Mouse (Mus musculus): ENCODE results near the gene Nox1.
A peak's percentile ranks its signal among the peaks of the same experiment; 100 is the strongest.
"Not testable (repeated sequence)": the region's sequence is repeated elsewhere in the genome, so short reads cannot be mapped to it uniquely, and the experiment has no call there.

Nox1 gene

DNA sequence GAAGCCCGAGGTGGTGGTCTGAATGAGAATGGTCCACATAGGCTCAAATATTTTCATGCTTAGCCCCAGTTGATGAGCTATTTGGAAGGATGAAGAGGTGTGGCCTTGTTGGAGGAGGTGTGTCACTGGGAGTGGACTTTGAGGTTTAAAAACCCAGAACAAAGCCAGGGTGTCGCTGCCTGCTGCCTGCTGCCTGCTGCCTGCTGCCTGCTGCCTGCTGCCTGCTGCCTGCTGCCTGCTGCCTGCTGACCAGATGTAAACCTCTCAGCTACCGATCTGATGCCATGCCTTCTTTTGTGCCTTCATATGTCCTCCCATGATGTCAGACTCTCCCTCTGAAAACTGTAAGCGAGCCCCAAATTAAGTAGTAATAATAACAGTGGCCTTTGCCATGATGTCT lies at the start of gene Nox1:
Nox1 (minus strand) TSS at position 101 of the 400 bp plus-strand sequence.
- no peak for DNase-seq

DNA sequence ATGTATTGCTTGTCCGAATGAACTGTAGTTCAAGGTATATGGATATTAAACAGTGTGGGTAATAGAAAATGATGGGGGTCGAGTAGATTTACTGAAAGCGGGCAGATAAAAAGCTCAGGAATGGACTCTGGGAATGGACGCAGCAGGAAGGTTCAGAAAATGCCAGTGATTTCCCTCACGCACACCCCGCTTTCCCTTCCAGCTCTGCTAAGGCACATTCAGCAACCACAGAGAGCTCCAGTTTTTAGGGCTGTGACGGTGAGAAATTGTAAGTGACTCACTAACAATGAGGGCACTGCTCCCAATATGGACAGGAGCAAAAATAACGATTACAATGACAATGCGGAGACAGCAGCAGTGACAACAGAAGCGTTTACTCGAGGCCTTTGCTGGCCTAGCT lies 40.4 kb upstream of the Nox1 start:
- no peak for DNase-seq

DNA sequence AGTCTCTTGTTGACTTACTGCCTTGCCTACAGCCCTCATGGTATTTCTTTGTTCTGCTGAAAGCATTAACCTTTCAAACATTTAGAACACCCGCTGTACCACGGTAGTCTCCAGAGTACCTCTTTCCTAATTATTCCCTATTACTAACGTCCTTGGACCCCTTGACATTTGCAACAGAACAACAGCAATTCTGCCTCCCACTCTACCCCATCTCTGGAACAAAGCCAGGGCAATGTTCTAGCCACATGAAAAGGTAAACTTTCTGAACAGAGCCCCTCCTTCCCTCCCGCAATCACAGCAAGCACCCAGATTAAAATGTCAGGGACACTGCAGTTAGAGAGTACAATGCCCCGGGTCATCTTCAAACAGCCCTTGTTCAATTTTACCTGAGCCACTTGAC lies 39.4 kb upstream of the Nox1 start:
- no peak for DNase-seq

DNA sequence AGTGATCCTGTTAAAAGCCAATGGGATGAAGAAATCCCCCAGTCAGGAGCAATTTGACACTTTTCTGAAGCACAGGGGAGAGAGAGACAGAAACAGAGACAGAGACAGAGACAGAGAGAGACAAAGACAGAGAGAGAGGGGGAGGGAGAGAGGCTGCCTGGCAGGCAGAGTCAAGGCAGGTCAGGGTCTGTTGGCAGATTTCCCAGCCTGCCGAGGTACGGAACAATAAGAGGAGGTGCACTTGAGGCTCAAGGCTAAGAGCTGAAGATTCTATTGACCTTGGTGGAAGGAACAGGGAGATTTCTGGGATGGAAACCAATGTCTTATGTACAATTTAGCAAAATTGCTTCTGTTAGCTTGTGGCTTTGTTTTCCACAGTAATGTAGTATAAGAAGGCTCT lies 26.4 kb upstream of the Nox1 start:
- peak; percentile 36 for DNase-seq

DNA sequence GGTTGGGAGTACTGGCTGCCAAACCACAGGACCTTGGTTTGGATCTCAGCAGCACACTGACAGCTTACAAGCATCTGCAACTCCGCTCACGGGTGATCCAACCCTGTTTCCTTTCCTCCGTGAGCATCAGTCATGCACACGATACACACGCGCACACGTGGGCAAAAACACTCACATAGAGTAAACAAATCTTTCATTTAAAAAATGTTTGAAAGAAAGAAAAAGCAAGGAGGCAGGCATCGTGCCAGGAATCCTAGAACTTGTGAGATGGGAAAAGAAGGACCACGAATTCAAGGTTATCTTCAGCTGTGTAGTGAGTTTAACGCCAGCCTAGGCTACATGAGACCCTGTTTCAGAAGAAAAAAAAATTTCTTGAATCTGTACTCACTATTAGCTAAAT lies 24.2 kb upstream of the Nox1 start:
- no peak for DNase-seq

DNA sequence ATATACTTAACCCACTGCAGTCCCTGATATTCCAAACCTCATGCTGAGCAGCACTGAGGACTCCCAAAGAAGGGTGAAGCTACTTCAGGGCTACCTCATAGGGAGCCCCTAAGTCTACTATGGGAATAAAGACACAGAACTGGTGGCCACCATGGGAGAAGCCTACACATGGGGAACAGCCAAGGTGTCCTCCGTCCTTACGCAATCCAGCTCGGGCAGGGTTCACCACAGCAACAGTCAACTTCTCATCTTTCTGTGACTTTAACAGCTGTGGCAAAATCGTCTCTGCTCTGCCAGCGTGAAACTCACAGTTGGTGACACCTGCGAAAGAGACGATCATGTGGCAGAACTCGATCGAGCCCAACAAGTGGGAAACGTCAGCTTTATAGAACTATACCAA lies 16.5 kb upstream of the Nox1 start:
- no peak for DNase-seq

DNA sequence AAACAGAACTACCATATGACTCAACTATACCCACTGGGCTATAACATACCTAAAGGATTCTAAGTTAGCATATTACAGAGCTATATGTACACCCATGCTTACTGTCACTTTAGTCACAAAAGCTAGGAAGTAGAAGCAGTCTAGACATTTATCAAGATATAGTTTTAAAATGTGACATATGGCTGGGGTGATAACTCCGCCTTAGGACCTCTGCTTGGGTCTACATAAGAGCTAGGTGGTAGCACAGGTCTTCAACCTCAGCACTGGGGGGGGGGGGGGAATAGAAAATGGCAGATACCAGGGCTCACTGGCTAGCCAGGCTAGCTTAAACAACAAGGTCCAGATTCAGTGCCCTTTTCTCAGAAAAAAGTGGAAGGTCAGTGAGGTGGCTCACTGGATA lies 11.3 kb upstream of the Nox1 start:
- DNase-seq = no peak

DNA sequence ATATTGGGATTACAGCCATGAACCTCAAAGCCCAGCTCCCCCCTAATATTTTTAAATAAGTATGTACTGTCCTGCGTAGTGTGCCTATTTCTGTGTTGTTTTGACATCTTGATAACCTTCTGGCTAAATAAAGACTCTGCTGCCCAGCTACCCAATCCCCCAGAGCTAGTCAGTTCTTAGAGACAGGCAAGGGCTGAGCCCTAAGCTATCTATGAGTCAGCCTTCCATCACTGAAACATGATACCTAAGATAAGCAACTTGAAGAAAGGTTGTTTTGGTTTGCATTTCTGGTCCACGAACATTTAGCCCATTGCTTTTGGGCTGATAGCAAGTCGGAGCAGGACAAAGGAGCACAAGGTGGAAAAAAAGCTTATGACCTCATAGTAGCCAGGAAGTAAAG lies 1.1 kb downstream of the Nox1 start:
- no peak for DNase-seq

DNA sequence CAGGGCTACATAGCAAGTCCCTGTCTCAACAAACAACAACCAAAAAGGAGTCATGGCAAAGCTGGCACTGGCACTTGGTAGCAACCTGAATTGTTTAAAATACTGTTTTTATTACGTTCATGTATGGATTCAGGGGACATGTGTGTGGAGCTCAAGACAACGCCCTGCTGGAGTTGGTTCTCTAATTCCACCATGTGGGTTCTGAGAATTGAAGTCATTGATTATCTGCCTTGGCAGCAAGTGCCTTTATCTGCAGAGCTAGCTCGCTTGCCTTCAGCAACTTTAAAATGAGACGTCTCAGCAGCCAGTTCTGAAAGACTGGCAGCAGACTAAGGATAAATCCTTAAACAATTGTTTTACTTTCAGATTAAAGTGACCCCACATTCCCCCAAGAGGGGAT lies 3.6 kb downstream of the Nox1 start:
- DNase-seq = no peak

DNA sequence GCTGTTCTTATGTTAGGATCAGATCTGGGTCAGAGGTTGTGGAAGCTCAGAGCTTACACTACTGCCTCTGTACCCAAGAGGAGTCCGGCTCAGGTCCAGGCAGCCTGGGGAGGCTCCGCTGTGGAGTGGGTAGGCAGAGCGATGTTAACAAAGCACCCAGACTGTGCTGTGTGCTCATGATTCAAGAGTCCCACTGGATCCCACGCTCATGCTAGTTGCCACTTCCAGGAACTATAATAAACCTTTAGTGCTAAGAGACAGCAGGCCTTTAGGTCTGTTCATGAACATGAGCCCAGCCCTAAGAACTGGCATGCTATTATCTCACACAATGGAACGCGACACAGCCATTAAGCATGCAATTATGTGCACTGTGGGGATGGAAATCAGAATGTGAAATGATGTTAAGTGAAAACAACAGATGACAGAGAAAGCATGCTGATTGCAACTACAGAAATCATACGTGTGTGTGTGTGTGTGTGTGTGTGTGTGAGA lies 10.6 kb downstream of the Nox1 start:
- no peak for DNase-seq

DNA sequence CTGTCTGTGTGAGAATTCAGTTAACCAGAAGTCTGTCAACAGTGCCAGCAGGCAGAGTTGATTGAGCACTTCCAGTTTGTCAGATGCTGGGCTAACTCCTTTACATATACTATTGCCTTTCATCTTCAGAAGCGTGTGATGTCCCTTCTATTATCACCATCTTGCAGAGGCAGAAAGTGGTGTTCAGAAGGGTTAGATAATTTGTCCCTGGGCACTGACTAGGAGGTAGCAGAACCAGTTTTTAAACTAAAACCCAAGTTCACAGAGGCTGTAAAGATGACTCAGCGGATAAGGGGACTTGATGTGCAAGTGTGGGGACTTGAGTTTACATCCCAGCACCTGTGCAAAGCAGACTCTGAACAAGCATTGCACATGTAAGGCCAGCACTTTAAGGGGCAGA lies 13.3 kb downstream of the Nox1 start:
- no peak for DNase-seq

DNA sequence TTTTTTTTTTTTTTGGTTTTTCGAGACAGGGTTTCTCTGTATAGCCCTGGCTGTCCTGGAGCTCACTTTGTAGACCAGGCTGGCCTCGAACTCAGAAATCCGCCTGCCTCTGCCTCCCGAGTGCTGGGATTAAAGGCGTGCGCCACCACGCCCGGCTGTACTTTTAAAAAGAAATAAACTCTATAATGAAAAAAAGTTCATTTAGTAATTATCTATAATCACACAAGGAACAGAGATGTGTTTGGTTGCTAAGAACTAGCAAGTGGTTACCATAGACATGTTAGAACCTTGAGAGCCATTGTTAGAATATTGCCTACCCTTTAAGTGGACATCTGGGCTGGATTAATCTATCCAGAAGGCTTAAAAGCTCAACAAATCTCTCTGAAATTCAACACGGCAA lies 34.6 kb downstream of the Nox1 start, which contains the start of gene Arl13a:
Arl13a (plus strand) TSS at position 301 of the 400 bp plus-strand sequence.
- DNase-seq = not testable (repeated sequence)

DNA sequence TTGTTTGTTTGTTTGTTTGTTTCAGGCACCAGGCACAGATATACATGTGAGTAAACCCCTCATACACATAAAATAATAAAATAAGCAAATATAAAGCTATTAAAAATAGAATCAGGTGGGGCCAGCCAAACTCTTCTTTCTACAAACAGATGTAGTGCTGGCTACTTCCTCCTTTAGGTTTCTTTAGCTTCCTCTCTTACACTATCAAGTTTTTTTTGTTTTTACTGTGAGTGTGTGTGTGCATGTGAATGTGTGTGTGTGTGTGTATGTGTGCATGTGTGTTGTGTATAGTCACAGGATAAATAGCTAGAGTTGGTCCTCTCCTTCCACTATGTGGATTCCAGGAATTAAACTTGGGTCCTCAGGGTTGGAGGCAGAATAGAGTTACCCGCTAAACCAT lies 47.1 kb downstream of the Nox1 start:
- no peak for DNase-seq

DNA sequence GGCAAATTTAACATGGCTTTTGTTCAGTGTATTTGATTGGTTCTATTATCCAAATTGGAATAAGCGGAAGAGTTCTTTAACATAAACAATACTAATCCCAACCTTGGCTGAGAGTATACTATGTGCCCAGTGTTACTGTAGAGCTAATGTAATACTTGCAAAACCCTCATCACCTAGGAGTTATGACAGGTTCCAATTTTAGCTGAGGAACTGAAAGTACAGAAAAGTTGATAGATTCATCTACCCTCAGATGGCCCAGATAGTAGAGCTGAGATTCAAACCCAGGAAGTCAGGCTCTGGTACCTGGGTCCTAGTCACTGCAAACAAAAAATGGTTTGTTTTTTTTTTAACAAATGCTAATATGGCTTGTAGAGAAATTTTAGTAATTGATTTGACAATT lies 51.2 kb downstream of the Nox1 start:
- no peak for DNase-seq

DNA sequence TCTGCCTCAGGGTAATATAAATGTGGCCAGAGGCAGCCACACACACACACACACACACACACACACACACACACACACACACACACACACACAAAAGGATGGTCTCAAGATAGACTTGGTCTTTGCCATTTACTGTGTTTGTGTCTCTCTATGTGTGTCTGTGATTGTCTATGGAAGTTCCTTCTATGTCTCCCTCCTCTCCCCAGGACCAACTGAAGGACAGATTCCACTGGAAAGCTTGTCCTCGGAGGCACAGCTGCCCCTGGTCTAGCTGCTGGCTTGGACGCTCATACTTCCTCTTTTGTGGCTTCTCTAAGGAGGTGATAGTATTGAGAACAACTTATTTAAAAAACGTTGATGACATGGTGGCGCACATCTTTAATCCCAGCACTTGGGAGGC lies 58.3 kb downstream of the Nox1 start:
- DNase-seq = no peak

DNA sequence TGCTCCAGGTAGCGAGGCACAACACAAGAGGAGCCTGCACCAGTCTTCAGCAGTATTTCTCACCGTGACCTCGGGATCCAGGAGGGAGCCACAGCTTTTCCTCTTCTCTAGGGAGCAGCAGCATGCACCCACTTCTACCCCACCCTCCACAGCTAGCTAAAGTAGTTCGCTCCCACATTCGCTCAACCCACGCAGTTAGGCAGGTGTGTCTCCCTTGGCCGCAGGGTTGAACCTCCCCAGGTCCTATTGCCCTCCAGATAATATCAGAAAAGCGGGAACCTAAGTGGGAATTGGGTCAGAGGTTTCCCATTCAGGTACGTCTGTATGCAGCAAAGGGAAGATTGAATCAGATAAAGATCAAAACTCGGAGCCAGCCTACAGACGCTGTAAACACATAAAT lies 58.9 kb downstream of the Nox1 start:
- no peak for DNase-seq

DNA sequence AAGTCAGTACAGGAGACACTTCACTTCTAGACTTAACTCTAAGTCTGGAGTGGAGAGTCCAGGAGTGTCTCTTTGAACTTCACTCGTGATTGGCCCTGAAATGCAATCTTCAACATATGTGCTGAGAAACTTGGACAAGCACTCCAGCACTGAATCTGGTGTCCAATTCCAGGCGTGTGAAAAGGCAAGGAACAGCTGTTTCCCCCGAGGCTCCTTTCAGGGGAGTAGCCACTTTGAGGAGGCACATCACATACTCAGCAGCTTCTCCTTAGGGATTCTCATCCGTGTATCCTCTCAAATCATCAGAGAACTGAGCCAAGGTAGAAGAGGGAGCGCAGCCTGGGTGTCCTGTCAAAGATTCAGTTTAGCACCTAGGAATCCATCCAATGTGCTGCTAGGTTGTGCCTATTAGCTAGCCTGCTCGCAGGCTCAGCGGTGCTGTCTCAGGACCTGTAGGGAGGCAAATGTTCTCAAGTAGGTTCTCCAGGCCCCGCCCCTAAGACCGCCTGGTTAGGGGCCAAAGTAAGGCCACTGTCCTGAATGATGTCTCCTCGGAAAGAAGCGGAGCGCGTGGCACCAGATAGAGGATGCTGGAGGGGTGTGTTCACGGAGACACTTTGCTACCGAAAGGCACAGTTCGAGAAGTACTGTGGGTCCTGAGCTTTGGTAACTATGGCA lies 59.6 kb downstream of the Nox1 start, which contains the start of gene Xkrx:
Xkrx (minus strand) TSS at position 34 of the 678 bp plus-strand sequence.
- DNase-seq = no peak

DNA sequence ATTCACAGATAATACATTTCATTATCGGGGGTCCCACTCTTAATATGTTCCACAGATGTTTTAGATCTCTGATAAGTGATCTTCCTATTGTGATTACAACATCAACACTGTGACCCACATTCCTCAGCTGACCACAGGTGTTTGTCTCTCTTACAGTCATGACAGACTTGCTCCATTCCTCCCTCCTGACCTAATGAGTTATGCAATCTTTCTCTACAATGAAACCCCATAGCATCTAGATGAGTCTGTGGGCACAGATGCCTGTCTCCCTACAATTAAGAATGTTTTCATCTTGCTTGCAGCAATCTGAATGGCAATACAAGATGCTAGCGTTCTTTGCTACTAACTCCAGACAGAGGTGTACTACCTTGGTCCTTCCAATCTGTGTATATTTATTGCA lies 61.3 kb downstream of the Nox1 start:
- DNase-seq = no peak

DNA sequence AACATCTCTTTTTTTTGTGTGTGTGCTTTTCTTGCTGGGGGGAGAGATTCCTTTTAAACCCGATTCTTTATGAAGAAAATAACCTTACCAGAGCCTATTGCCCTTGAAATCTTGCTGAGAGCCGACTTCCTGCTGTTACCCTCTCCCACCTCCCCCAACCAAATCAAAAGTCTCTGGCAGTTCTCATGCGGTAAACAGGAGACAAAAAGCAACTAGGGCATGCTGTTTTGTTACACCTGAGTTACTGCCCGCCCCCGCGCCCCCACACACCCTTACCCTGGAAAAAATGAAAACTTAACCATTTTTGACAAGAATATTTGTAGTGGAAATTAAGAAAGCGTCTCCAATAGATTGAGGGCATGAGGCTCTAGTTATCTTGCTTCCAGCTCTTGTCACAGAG lies 63.6 kb downstream of the Nox1 start:
- DNase-seq = no peak

DNA sequence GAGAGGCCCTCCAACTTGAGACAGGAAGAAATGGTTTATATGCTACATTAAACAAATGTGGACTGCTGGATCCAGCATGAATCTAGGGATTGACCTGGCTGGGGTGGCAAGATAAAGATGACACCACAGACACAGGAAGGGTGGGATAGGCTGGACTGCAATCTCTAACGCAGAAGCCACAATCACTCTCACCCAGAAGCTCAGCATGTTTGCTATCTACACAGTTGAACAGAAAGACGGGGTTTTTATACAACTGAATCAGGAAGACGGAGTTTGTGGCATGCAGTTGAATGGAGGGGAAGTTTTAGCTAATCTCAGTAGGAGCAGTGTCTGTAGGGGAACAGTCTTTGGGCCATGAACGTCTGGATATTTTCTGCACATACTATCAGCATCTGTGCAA lies 79.8 kb downstream of the Nox1 start:
- no peak for DNase-seq

DNA sequence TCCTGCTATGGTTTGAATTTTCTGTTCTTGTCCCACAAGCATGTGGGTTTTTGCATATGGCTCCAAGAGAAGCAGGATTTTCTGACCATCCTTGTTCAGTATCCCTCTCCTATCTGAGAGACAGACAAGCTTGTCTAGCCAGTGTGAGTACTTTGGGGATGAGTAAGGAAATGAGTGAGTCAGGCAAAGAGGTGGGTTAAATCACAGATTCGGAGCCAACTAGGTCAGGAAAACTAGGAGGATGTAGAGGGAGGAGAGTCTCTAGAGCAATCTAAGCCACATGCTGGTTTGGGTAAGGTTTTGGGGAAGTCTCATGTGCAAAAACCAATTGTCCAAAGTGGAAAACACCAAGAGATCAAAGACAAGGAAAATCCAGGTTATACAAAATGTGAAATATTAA lies 80.2 kb downstream of the Nox1 start:
- DNase-seq = no peak

DNA sequence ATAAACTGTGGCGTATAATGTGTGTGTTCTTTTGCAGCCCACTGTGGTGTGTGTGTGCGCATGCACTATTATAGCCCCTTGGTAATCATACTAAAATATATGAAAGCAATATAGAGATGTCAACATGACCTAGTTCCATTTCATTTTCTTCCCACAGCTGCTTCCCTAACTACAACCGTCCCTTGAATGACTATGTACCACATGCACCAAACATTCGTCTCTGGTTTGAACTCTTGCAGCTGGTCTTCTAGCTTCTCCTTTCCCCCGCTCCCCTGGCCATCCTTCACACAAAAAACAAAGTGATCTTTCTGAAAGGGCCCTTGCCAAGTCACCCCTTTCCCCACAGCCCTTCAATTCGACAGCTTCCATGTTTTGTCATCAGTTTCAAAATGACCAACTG lies 81.7 kb downstream of the Nox1 start:
- no peak for DNase-seq

DNA sequence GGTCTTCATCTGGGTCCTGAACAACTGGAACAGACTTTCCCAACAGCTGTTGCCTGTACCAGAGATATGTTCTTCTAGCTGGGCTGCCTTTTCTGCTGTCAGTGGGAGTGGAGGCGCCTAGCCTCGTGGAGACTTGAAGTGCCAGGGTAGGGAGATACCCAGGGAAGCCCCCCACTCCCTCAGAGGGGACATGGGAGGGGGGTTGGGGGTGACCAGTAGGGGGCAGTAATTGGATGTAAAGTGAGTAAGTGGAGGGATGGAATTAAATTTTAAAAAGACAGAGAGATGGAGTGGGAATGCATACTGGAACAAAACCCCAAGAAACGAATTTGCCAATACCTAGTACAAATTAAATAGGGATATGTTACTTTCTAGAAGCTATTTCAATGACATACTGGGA lies 87.9 kb downstream of the Nox1 start:
- DNase-seq = no peak

DNA sequence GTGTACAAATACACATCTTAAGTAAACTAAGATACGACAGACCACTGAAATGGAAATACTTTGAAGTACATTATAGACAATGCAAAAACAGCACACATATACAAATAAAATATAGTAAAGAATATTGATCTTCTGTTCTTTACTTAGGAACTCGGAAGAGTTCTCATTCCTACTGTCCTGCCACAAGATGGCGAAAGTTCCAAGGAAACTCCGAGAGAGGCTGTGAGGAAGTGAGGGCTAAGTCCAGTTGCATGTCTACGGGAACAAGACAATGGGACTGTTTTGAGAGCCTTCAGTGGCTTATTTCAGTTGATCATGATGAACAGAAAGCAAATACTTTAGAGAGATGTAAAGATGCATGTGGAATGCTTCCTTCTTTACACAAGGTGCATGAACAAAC lies 89.5 kb downstream of the Nox1 start:
- peak; percentile 33 for DNase-seq

DNA sequence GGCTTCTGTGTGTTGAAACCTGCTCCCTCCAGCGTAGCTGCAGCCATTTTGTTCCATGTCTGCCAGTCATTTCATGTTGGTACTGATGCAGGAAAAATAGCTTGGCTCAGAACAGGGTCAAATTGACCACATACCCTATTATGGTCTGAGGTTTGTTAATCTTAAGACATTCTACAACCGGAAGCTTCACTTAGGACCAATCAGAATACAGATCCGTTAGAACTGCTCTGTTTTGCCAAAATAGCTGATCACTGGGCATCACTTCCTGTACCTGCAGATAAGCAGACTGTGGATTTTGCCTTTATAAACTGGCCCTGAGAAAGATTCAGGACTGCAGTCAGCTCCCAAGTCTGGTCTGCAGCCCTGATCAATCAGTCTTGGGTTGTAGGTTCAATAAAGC lies 93.2 kb downstream of the Nox1 start:
- DNase-seq = no peak

Measured in kidney, postnatal 10 days (tissue).